In genomic region chr6:137261033-137261432, GRCm38 (mm10) we compare ENCODE assay signal across 20 mouse cellular contexts. TPM values are rescaled to one million over a fixed set of nuclear protein-coding genes. Genes with fewer than 3 reads are reported as not detected.
DNase-seq lines count a peak whose midpoint lies in the region; ATAC-seq and TF ChIP-seq lines count a peak whose summit lies in the region.
"Had no signal": no experiment of that assay in that cellular context is flagged by ENCODE, and none has a peak within 500 bp of the region (broad histone marks: within the 10 kb centered on the region; RNA-seq: fewer than 3 reads in every experiment).

No protein-coding gene starts in this region.

- no peaks in the 10 kb centered on the region for H3K4me1 ChIP-seq in midbrain, postnatal 0 days (ENCODE audit: insufficient read depth, low read length)
- peaks cover 9% of the 10 kb centered on the region for H3K4me1 ChIP-seq in midbrain, embryonic 14.5 days (ENCODE audit: control insufficient read depth, insufficient read depth, low read length)
- H3K4me1 ChIP-seq: embryonic facial prominence, embryonic 10.5 days; heart, embryonic 12.5 days had no signal

- H3K9me3 ChIP-seq in midbrain, postnatal 0 days (ENCODE audit: low read length), result no peaks in the 10 kb centered on the region
- H3K9me3 ChIP-seq in midbrain, embryonic 14.5 days (ENCODE audit: control insufficient read depth, low read length), result no peaks in the 10 kb centered on the region
- H3K9me3 ChIP-seq: hindbrain, embryonic 15.5 days had no signal

- H3K9ac ChIP-seq in midbrain, postnatal 0 days (replicated peaks; ENCODE audit: low read length, poor library complexity, severe bottlenecking), result no peak overlapping the region
- no peak overlapping the region for H3K9ac ChIP-seq in midbrain, embryonic 14.5 days (replicated peaks; ENCODE audit: low read length)
- H3K9ac ChIP-seq: heart, embryonic 12.5 days; hindbrain, embryonic 15.5 days had no signal

- peak; percentile 19; the same call in 1 of the 2 replicates for TF ChIP-seq CTCF in layer of hippocampus, adult 2 months (conservative IDR thresholded peaks at IDR 0.05)
- peak; percentile 48 for TF ChIP-seq CTCF in midbrain, postnatal 0 days (IDR thresholded peaks at IDR 0.05)

- no peak for ATAC-seq in midbrain, postnatal 0 days (ENCODE audit: low FRiP score)
- ATAC-seq in midbrain, embryonic 14.5 days (ENCODE audit: low FRiP score, low TSS enrichment), result no peak
- ATAC-seq: forebrain, embryonic 14.5 days; inflammation-experienced regulatory T-cells, adult 6 months; intestine, postnatal 0 days; Patski had no signal

- H3K27me3 ChIP-seq in midbrain, postnatal 0 days (ENCODE audit: insufficient read depth, low read length), result no peaks in the 10 kb centered on the region
- no peaks in the 10 kb centered on the region for H3K27me3 ChIP-seq in midbrain, embryonic 14.5 days (ENCODE audit: control insufficient read depth, insufficient read depth, low read length)
- H3K27me3 ChIP-seq: CH12.LX; heart, embryonic 12.5 days; hindbrain, embryonic 15.5 days had no signal

- H3K27ac ChIP-seq in layer of hippocampus, adult 2 months, result no peak overlapping the region
- no peak overlapping the region for H3K27ac ChIP-seq in midbrain, postnatal 0 days (ENCODE audit: low read depth, low read length)
- no peak overlapping the region for H3K27ac ChIP-seq in midbrain, embryonic 14.5 days (replicated peaks; ENCODE audit: low read depth, low read length)
- H3K27ac ChIP-seq: embryonic facial prominence, embryonic 10.5 days; hindbrain, embryonic 10.5 days; hindbrain, embryonic 15.5 days had no signal

- 96% methylated on average over 1 of the region's 1 CpGs for WGBS in midbrain, postnatal 0 days
- 100% methylated on average over 1 of the region's 1 CpGs for WGBS in midbrain, embryonic 14.5 days

- H3K36me3 ChIP-seq in midbrain, postnatal 0 days (ENCODE audit: insufficient read depth, low read length), result no peaks in the 10 kb centered on the region
- H3K36me3 ChIP-seq in midbrain, embryonic 14.5 days (ENCODE audit: control insufficient read depth, insufficient read depth, low read length), result no peaks in the 10 kb centered on the region
- H3K36me3 ChIP-seq: embryonic facial prominence, embryonic 10.5 days; heart, embryonic 12.5 days; hindbrain, embryonic 10.5 days; hindbrain, embryonic 15.5 days had no signal

- H3K4me2 ChIP-seq in midbrain, postnatal 0 days (ENCODE audit: low read depth, low read length, poor library complexity, severe bottlenecking), result no peak overlapping the region
- H3K4me2 ChIP-seq in midbrain, embryonic 14.5 days (ENCODE audit: low read length), result no peak overlapping the region
- H3K4me2 ChIP-seq: heart, embryonic 12.5 days; hindbrain, embryonic 15.5 days had no signal

- H3K4me3 ChIP-seq in layer of hippocampus, adult 2 months, result no peak overlapping the region
- no peak overlapping the region for H3K4me3 ChIP-seq in midbrain, postnatal 0 days (ENCODE audit: low read depth, low read length)
- no peak overlapping the region for H3K4me3 ChIP-seq in midbrain, embryonic 14.5 days (replicated peaks; ENCODE audit: low read depth, low read length)
- H3K4me3 ChIP-seq: embryonic facial prominence, embryonic 10.5 days; heart, embryonic 12.5 days; hindbrain, embryonic 10.5 days; hindbrain, embryonic 15.5 days had no signal

- no peak for DNase-seq in layer of hippocampus, adult 2 months (ENCODE audit: low spot score in 2 of 2)
- DNase-seq in layer of hippocampus, adult 8-10 months (ENCODE audit: low spot score in 2 of 2), result no peak
- no peak for DNase-seq in midbrain, postnatal 0 days (ENCODE audit: low spot score)
- no peak for DNase-seq in midbrain, embryonic 14.5 days
- peak; percentile 55 for DNase-seq in ES-CJ7 (ENCODE audit: low read depth, low spot score)
- DNase-seq in ZHBTc4 (ENCODE audit: low read depth, low spot score), result peak; percentile 51
- DNase-seq in gastrocnemius, postnatal 10 days, result no peak
- DNase-seq in right cerebral cortex, adult 18-20 months, result no peak
- DNase-seq: adrenal gland, postnatal 10 days; cerebellum, adult 11 months; cerebellum, adult 9-11 months had no signal

RNA-seq across cellular contexts. Expression of gene Ptpro, which starts 8.9 kb away (rescaled TPM):
- 10 to 100 TPM; 43.6 to 45.4 TPM for total RNA-seq in layer of hippocampus, adult 2 months (2021)
- 10 to 100 TPM; 27.9 to 32.3 (median 30.0) TPM for total RNA-seq in layer of hippocampus, adult 8-10 months (2022)
- 122 and 134 TPM in 2 replicates for total RNA-seq in midbrain, postnatal 0 days (2014; rRNA removed)
- polyA plus RNA-seq in midbrain, postnatal 0 days (2015; fragmentation: Nextera tagmentation; extraction: Ambion mirVana), result 54.8 and 58.7 TPM in 2 replicates
- 62.1 and 80.6 TPM in 2 replicates for polyA plus RNA-seq in midbrain, embryonic 14.5 days (2014; fragmentation: Nextera tagmentation; extraction: Ambion mirVana)
- 1 to 10 TPM in 1 of 2 experiments, under 1 TPM in 1; 0.96 to 1.5 TPM for total RNA-seq in gastrocnemius, postnatal 10 days (2021)
- polyA plus RNA-seq: Patski had no signal

Comparison
In these comparisons a context has a peak if more than half of its experiments do, and no peak if none do; other contexts are left out.
1. DNase-seq: peak in ES-CJ7 (single experiment) and ZHBTc4 (single experiment); none in layer of hippocampus, adult 2 months (0 of 2), layer of hippocampus, adult 8-10 months (0 of 2), midbrain, postnatal 0 days (single experiment), midbrain, embryonic 14.5 days (single experiment), gastrocnemius, postnatal 10 days (single experiment) and right cerebral cortex, adult 18-20 months (single experiment).
2. RNA of gene Ptpro, which starts 8.9 kb away (total RNA-seq): 122 to 134 TPM in midbrain, postnatal 0 days, 43.6 to 45.4 TPM in layer of hippocampus, adult 2 months and 27.9 to 32.3 TPM in layer of hippocampus, adult 8-10 months; 0.96 to 1.5 TPM in gastrocnemius, postnatal 10 days; every median in the first group is over 10 times any median in the second.